Mouse (Mus musculus) intestine, postnatal 0 days (tissue): ENCODE results near the gene Nop16. TPM values are rescaled to one million over a fixed set of nuclear protein-coding genes. Genes with fewer than 3 reads are reported as not detected.
A peak's percentile ranks its signal among the peaks of the same experiment; 100 is the strongest.

Experiments
- ATAC-seq: fragments of 200-750 bp; cut with Nextera tagmentation; 2 replicates; pipeline ENCODE4 v1.8.0; 2017; ENCODE audit warnings: mild to moderate bottlenecking, moderate TSS enrichment, moderate library complexity
- H3K27ac ChIP-seq: fragments of 300-500 bp; sonication (generic); 2 replicates; pipeline ENCODE4 v1.5.1; 2014; ENCODE audit warnings: mild to moderate bottlenecking, low read depth, low read length, moderate library complexity
- H3K27me3 ChIP-seq: fragments of 300-500 bp; sonication (generic); replicated peaks from 2 replicates; pipeline ENCODE4 v1.6.1; 2014; ENCODE audit warnings: low read length, mixed read lengths; ENCODE audit not compliant: control insufficient read depth, insufficient read depth
- H3K36me3 ChIP-seq: fragments of 300-500 bp; sonication (generic); 2 replicates; pipeline ENCODE4 v1.6.1; 2014; ENCODE audit warnings: mild to moderate bottlenecking, moderate library complexity; ENCODE audit not compliant: control insufficient read depth, insufficient read depth
- H3K4me1 ChIP-seq: fragments of 300-500 bp; sonication (generic); replicated peaks from 2 replicates; pipeline ENCODE4 v1.6.1; 2014; ENCODE audit warnings: antibody characterized with exemption, low read length, mixed read lengths; ENCODE audit not compliant: control insufficient read depth, insufficient read depth
- H3K4me2 ChIP-seq: fragments of 300-500 bp; sonication (generic); replicated peaks from 2 replicates; pipeline ENCODE4 v1.6.1; 2014; ENCODE audit warnings: low read depth, mild to moderate bottlenecking, moderate library complexity
- H3K4me3 ChIP-seq: fragments of 300-500 bp; sonication (generic); 2 replicates; pipeline ENCODE4 v1.5.1; 2014; ENCODE audit warnings: low read depth, low read length
- H3K9ac ChIP-seq: fragments of 300-500 bp; sonication (generic); 2 replicates; pipeline ENCODE4 v1.6.1; 2014; ENCODE audit warnings: mild to moderate bottlenecking, low read depth, low read length
- H3K9me3 ChIP-seq: fragments of 300-500 bp; sonication (generic); 2 replicates; pipeline ENCODE4 v1.6.1; 2016; ENCODE audit warnings: mixed run types; ENCODE audit not compliant: control insufficient read depth
- CTCF ChIP-seq: sonication (generic); IDR thresholded peaks from 2 replicates; pipeline ENCODE4 v1.5.1; 2016; ENCODE audit warnings: low read depth, mild to moderate bottlenecking, control low read depth, antibody characterized with exemption, moderate library complexity
- WGBS: fragments of 180-500 bp; shearing (Covaris S2); extraction: QIAGEN DNeasy Blood & Tissue Kit; methylation state at CpG from one replicate; pipeline ENCODE4 v1.1.7; 2014; 5-methylcytosine and 5-hydroxymethylcytosine counted together
- polyA plus RNA-seq: library from polyadenylated mRNA; unstranded; fragments of >200 nt; fragmentation: Nextera tagmentation; extraction: Ambion mirVana; gene quantifications from 2 replicates; pipeline ENCODE4 v1.2.1, GENCODE M21; 2015

The Nop16 gene
- polyA plus RNA-seq, 1 experiment from 2014 or later: 25.7 TPM

GRCm38 (mm10) chr13:54603501-54603900 is 13.6 kb upstream of the Nop16 start:
- peaks cover 16% of the 10 kb centered on the region for H3K36me3 ChIP-seq
- H3K27ac ChIP-seq: peak overlapping the region; percentile 15; the same call in 1 of the 2 replicates
- ATAC-seq: no peak
- no peak overlapping the region for H3K9ac ChIP-seq
- TF ChIP-seq CTCF: peak; percentile 32; the same call in 1 of the 2 replicates
- no peak overlapping the region for H3K4me2 ChIP-seq
- H3K4me1 ChIP-seq: peaks cover 15% of the 10 kb centered on the region; the same call in 1 of the 2 replicates
- H3K4me3 ChIP-seq: no peak overlapping the region
- no peaks in the 10 kb centered on the region for H3K9me3 ChIP-seq
- no peaks in the 10 kb centered on the region for H3K27me3 ChIP-seq

- 20% methylated on average over 3 of the region's 3 CpGs for WGBS
- TF ChIP-seq CTCF: no peak
- peak overlapping the region; percentile 86 for H3K27ac ChIP-seq
Observed at GRCm38 (mm10) chr13:54602639-54603111, 12.8 kb upstream of the Nop16 start.

GRCm38 (mm10) chr13:54598622-54599143 is 8.8 kb upstream of the Nop16 start:
- Histone ChIP-seq H3K27me3 (no peaks in the 10 kb centered on the region), H3K4me1 (peaks cover 15% of the 10 kb centered on the region), H3K36me3 (peaks cover 31% of the 10 kb centered on the region), H3K4me2 (no peak overlapping the region), H3K9me3 (no peaks in the 10 kb centered on the region), H3K9ac (no peak overlapping the region), H3K27ac (no peak overlapping the region), H3K4me3 (no peak overlapping the region)
- no peak for TF ChIP-seq CTCF
- WGBS: 81% methylated on average over 12 of the region's 12 CpGs
- ATAC-seq: no peak

More at GRCm38 (mm10) chr13:54602639-54603111, 12.8 kb upstream of the Nop16 start:
- H3K4me3 ChIP-seq: no peak overlapping the region
- H3K36me3 ChIP-seq: peaks cover 24% of the 10 kb centered on the region
- no peaks in the 10 kb centered on the region for H3K9me3 ChIP-seq
- H3K4me1 ChIP-seq: peaks cover 15% of the 10 kb centered on the region; the same call in 1 of the 2 replicates
- peak; percentile 82 for ATAC-seq
- no peaks in the 10 kb centered on the region for H3K27me3 ChIP-seq
- no peak overlapping the region; the same call in 1 of the 2 replicates for H3K9ac ChIP-seq
- peak overlapping the region; percentile 17; the same call in 1 of the 2 replicates for H3K4me2 ChIP-seq

- no peaks in the 10 kb centered on the region for H3K9me3 ChIP-seq
- no peak overlapping the region for H3K9ac ChIP-seq
- H3K4me2 ChIP-seq: no peak overlapping the region
- no peak overlapping the region for H3K27ac ChIP-seq
- no peak for ATAC-seq
- 42% methylated on average over 5 of the region's 5 CpGs for WGBS
- TF ChIP-seq CTCF: no peak
- H3K36me3 ChIP-seq: peaks cover 39% of the 10 kb centered on the region
- H3K27me3 ChIP-seq: no peaks in the 10 kb centered on the region
- H3K4me1 ChIP-seq: peaks cover 3% of the 10 kb centered on the region; the same call in 1 of the 2 replicates
- no peak overlapping the region for H3K4me3 ChIP-seq
Observed at GRCm38 (mm10) chr13:54596870-54597269, 7.0 kb upstream of the Nop16 start.

- H3K4me2 ChIP-seq: no peak overlapping the region
- peak overlapping the region; percentile 15 for H3K27ac ChIP-seq
- no peak overlapping the region for H3K4me3 ChIP-seq
- H3K4me1 ChIP-seq: peaks cover 3% of the 10 kb centered on the region; the same call in 1 of the 2 replicates
- ATAC-seq: peak; percentile 62
- whole genome bisulfite sequencing: 45% methylated on average over 8 of the region's 8 CpGs
- no peaks in the 10 kb centered on the region for H3K27me3 ChIP-seq
- peaks cover 39% of the 10 kb centered on the region for H3K36me3 ChIP-seq
- H3K9me3 ChIP-seq: no peaks in the 10 kb centered on the region
- TF ChIP-seq CTCF: peak; percentile 42
- H3K9ac ChIP-seq: no peak overlapping the region
Observed at GRCm38 (mm10) chr13:54596107-54596690, 6.3 kb upstream of the Nop16 start.

GRCm38 (mm10) chr13:54593617-54594016 is 3.7 kb upstream of the Nop16 start:
- H3K27me3 ChIP-seq: no peaks in the 10 kb centered on the region
- ATAC-seq: no peak

More at GRCm38 (mm10) chr13:54593617-54594016, 3.7 kb upstream of the Nop16 start:
- Histone ChIP-seq H3K4me2 (no peak overlapping the region), H3K36me3 (peaks cover 32% of the 10 kb centered on the region), H3K4me3 (no peak overlapping the region), H3K9ac (no peak overlapping the region), H3K9me3 (no peaks in the 10 kb centered on the region), H3K27ac (no peak overlapping the region), H3K4me1 (peaks cover 3% of the 10 kb centered on the region; the same call in 1 of the 2 replicates)
- TF ChIP-seq CTCF: no peak
- WGBS: 92% methylated on average over 11 of the region's 11 CpGs
